Mouse (Mus musculus) liver, embryonic 14.5 days (tissue): ENCODE data around the gene Smyd3.

Experiments
- CTCF ChIP-seq: IDR thresholded peaks from 2 replicates; pipeline ENCODE4 v1.5.1; 2016; ENCODE audit warnings: antibody characterized with exemption, low read depth, control low read depth
- EP300 ChIP-seq: IDR thresholded peaks from 2 replicates; pipeline ENCODE4 v1.6.1; 2016; ENCODE audit warnings: antibody characterized with exemption, low read depth

GRCm38 (mm10) chr1:178992503-178992902 lies 525.3 kb downstream of the Smyd3 start:
- no peak for TF ChIP-seq EP300
- no peak for TF ChIP-seq CTCF
